Mouse (Mus musculus): ENCODE measurements around the gene Hsd11b1. TPM values are rescaled to one million over a fixed set of nuclear protein-coding genes. Genes with fewer than 3 reads are reported as not detected.

The Hsd11b1 gene
- total and polyA plus RNA-seq, 3 experiments, result 2.0 to 6.3 (median 5.7) TPM

- Histone ChIP-seq H3K27ac (ENCODE audit: insufficient read depth, low read depth) (no peak overlapping the region), H3K4me3 (replicated peaks in 1 of 3; ENCODE audit: low read depth in 2 of 3, low read length in 2 of 3, poor library complexity in 1 of 3) (no peak overlapping the region), H3K9me3 (replicated peaks; ENCODE audit: low read length) (no peaks in the 10 kb centered on the region), H3K36me3 (replicated peaks in 1 of 2; ENCODE audit: control insufficient read depth in 1 of 2, insufficient read depth in 1 of 2, low read length in 1 of 2) (peaks cover 6 to 46% of the 10 kb centered on the region in 2 experiments), H3K4me1 (ENCODE audit: control insufficient read depth in 1 of 2, insufficient read depth in 2 of 2) (peaks cover 7 to 19% of the 10 kb centered on the region in 2 experiments), H3K4me2 (ENCODE audit: insufficient read depth, low read depth, poor library complexity, severe bottlenecking) (no peak overlapping the region), H3K79me2 (replicated peaks; ENCODE audit: control insufficient read depth, extremely low read depth, insufficient read depth, poor library complexity, severe bottlenecking) (no peaks in the 10 kb centered on the region), H3K9ac (ENCODE audit: insufficient read depth, low read depth) (no peak overlapping the region), H3K27me3 (replicated peaks) (no peaks in the 10 kb centered on the region)
- TF ChIP-seq ZC3H11A (IDR thresholded peaks at IDR 0.05; ENCODE audit: low read depth, low read length), result no peak
- no peak for TF ChIP-seq ELF1 (IDR thresholded peaks at IDR 0.05; ENCODE audit: low read depth, low read length)
- no peak for TF ChIP-seq MEF2A (IDR thresholded peaks at IDR 0.05; ENCODE audit: borderline replicate concordance, low read depth, low read length)
- TF ChIP-seq BHLHE40 (IDR thresholded peaks at IDR 0.05; ENCODE audit: low read depth, low read length), result no peak
- no peak for TF ChIP-seq ZMIZ1 (IDR thresholded peaks at IDR 0.05; ENCODE audit: low read depth, low read length)
- no peak for TF ChIP-seq ZNF384 (IDR thresholded peaks at IDR 0.05; ENCODE audit: low read depth, low read length)
- no peak for TF ChIP-seq RAD21 (IDR thresholded peaks at IDR 0.05; ENCODE audit: low read depth, low read length)
- DNase-seq (ENCODE audit: extremely low read depth), result no peak
- dilution Hi-C loops (cut with MboI; ENCODE audit: extremely low pct_ligation_motif_present, extremely low pct_unique_long_range_greater_than_20kb, low sequenced_read_pairs) (no loop called here), in situ Hi-C loops (cut with MboI; ENCODE audit: low pct_ligation_motif_present, low pct_unique_long_range_greater_than_20kb, low sequenced_read_pairs) (loop anchor here (5.0 kb wide), 1 partner anchor 63 kb away; no protein-coding TSS in a partner anchor)
Measured at GRCm38 (mm10) chr1:193259559-193259958, 4.3 kb downstream of the Hsd11b1 start.

GRCm38 (mm10) chr1:193256621-193257098 is 7.2 kb downstream of the Hsd11b1 start:
- H3K4me1 ChIP-seq (ENCODE audit: control insufficient read depth in 1 of 2, insufficient read depth in 2 of 2), result peaks cover 3 to 26% of the 10 kb centered on the region in 2 experiments
- dilution Hi-C loops (cut with MboI; ENCODE audit: extremely low pct_ligation_motif_present, extremely low pct_unique_long_range_greater_than_20kb, low sequenced_read_pairs), result no loop called here
- no peak for TF ChIP-seq RCOR1 (conservative IDR thresholded peaks at IDR 0.05; ENCODE audit: low read depth, low read length)
- no peak for TF ChIP-seq ZKSCAN1 (IDR thresholded peaks at IDR 0.05; ENCODE audit: borderline replicate concordance, low read depth, low read length)
- no peak for TF ChIP-seq CHD1 (IDR thresholded peaks at IDR 0.05; ENCODE audit: low read depth, low read length)
- no peak for TF ChIP-seq MYC (IDR thresholded peaks at IDR 0.05; ENCODE audit: low read depth, low read length)
- no peak for TF ChIP-seq TCF12 (IDR thresholded peaks at IDR 0.05; ENCODE audit: low read depth, low read length)
- no peak for TF ChIP-seq PAX5 (IDR thresholded peaks at IDR 0.05; ENCODE audit: low read length)

DNA sequence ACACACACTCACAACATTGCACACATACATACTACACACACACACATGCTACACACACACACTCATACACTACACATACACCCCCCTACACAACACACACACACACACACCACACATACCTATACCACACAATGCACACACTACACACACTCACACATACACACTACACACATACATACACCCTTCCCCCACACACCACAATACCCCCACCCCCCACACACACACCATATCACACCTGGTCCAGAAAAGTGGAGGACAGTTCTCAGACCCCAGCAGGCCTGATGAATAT is 7.6 kb downstream of the Hsd11b1 start:
- H3K27me3 ChIP-seq (replicated peaks), result no peaks in the 10 kb centered on the region
- in situ Hi-C loops (cut with MboI; ENCODE audit: low pct_ligation_motif_present, low pct_unique_long_range_greater_than_20kb, low sequenced_read_pairs), result loop anchor here (5.0 kb wide), 1 partner anchor 66 kb away; no protein-coding TSS in a partner anchor
- no peaks in the 10 kb centered on the region for H3K9me3 ChIP-seq (replicated peaks; ENCODE audit: low read length)
- H3K4me3 ChIP-seq (replicated peaks in 1 of 3; ENCODE audit: low read depth in 2 of 3, low read length in 2 of 3, poor library complexity in 1 of 3), result no peak overlapping the region
- TF ChIP-seq SIN3A (IDR thresholded peaks at IDR 0.05; ENCODE audit: low read length), result no peak
- no peak for TF ChIP-seq CHD2 (IDR thresholded peaks at IDR 0.05; ENCODE audit: low read length)
- TF ChIP-seq MXI1 (IDR thresholded peaks at IDR 0.05; ENCODE audit: low read depth, low read length), result no peak
- TF ChIP-seq CTCF (conservative IDR thresholded peaks at IDR 0.05 in 1 of 2, IDR thresholded peaks at IDR 0.05 in 1 of 2; ENCODE audit: low read depth in 2 of 2, low read length in 2 of 2), result no peak
- no peak for TF ChIP-seq POLR2A (IDR thresholded peaks at IDR 0.05; ENCODE audit: low read depth, low read length)
- no peak for TF ChIP-seq ZC3H11A (IDR thresholded peaks at IDR 0.05; ENCODE audit: low read depth, low read length)
- TF ChIP-seq PAX5 (IDR thresholded peaks at IDR 0.05; ENCODE audit: low read length), result no peak
- TF ChIP-seq USF1 (IDR thresholded peaks at IDR 0.05; ENCODE audit: low read depth, low read length), result no peak
- no peak for TF ChIP-seq ZKSCAN1 (IDR thresholded peaks at IDR 0.05; ENCODE audit: borderline replicate concordance, low read depth, low read length)
- no peak for TF ChIP-seq USF2 (conservative IDR thresholded peaks at IDR 0.05; ENCODE audit: low read depth, low read length)
- no peak for TF ChIP-seq ELF1 (IDR thresholded peaks at IDR 0.05; ENCODE audit: low read depth, low read length)
- TF ChIP-seq MYC (IDR thresholded peaks at IDR 0.05; ENCODE audit: low read depth, low read length), result no peak
- TF ChIP-seq JUND (conservative IDR thresholded peaks at IDR 0.05; ENCODE audit: low read depth, low read length), result no peak
- H3K79me2 ChIP-seq (replicated peaks; ENCODE audit: control insufficient read depth, extremely low read depth, insufficient read depth, poor library complexity, severe bottlenecking), result no peaks in the 10 kb centered on the region
- dilution Hi-C loops (cut with MboI; ENCODE audit: extremely low pct_ligation_motif_present, extremely low pct_unique_long_range_greater_than_20kb, low sequenced_read_pairs), result no loop called here
- peaks cover 7 to 30% of the 10 kb centered on the region in 2 experiments for H3K4me1 ChIP-seq (ENCODE audit: control insufficient read depth in 1 of 2, insufficient read depth in 2 of 2)
- no peak for DNase-seq (ENCODE audit: extremely low read depth)
- H3K36me3 ChIP-seq (replicated peaks in 1 of 2; ENCODE audit: control insufficient read depth in 1 of 2, insufficient read depth in 1 of 2, low read length in 1 of 2), result peaks cover 9 to 46% of the 10 kb centered on the region in 2 experiments
- peak overlapping the region; percentile 0; the same call in 1 of the 2 replicates for H3K27ac ChIP-seq (ENCODE audit: insufficient read depth, low read depth)
- no peak overlapping the region for H3K9ac ChIP-seq (ENCODE audit: insufficient read depth, low read depth)
- H3K4me2 ChIP-seq (ENCODE audit: insufficient read depth, low read depth, poor library complexity, severe bottlenecking), result no peak overlapping the region

More at GRCm38 (mm10) chr1:193256621-193257098, 7.2 kb downstream of the Hsd11b1 start:
- Histone ChIP-seq H3K27me3 (replicated peaks) (no peaks in the 10 kb centered on the region), H3K9ac (ENCODE audit: insufficient read depth, low read depth) (no peak overlapping the region), H3K27ac (ENCODE audit: insufficient read depth, low read depth) (no peak overlapping the region), H3K9me3 (replicated peaks; ENCODE audit: low read length) (no peaks in the 10 kb centered on the region), H3K79me2 (replicated peaks; ENCODE audit: control insufficient read depth, extremely low read depth, insufficient read depth, poor library complexity, severe bottlenecking) (no peaks in the 10 kb centered on the region), H3K4me3 (replicated peaks in 1 of 3; ENCODE audit: low read depth in 2 of 3, low read length in 2 of 3, poor library complexity in 1 of 3) (no peak overlapping the region), H3K4me2 (ENCODE audit: insufficient read depth, low read depth, poor library complexity, severe bottlenecking) (no peak overlapping the region), H3K36me3 (replicated peaks in 1 of 2; ENCODE audit: control insufficient read depth in 1 of 2, insufficient read depth in 1 of 2, low read length in 1 of 2) (peaks cover 9 to 48% of the 10 kb centered on the region in 2 experiments)
- in situ Hi-C loops (cut with MboI; ENCODE audit: low pct_ligation_motif_present, low pct_unique_long_range_greater_than_20kb, low sequenced_read_pairs), result loop anchor here (5.0 kb wide), 1 partner anchor 66 kb away; no protein-coding TSS in a partner anchor
- no peak for DNase-seq (ENCODE audit: extremely low read depth)
